Mouse (Mus musculus) forebrain, embryonic 13.5 days (tissue): Measurements from ENCODE around the gene Adamts10. TPM values are rescaled to one million over a fixed set of nuclear protein-coding genes. Genes with fewer than 3 reads are reported as not detected.

Experiments
- polyA plus RNA-seq: library from polyadenylated mRNA; unstranded; fragments of >200 nt; fragmentation: Nextera tagmentation; extraction: Ambion mirVana; gene quantifications from 2 replicates; pipeline ENCODE4 v1.2.1, GENCODE M21; 2015

The Adamts10 gene
- polyA plus RNA-seq, 1 experiment from 2014 or later: 36.5 TPM

Other genes starting within 250 kb of the Adamts10 start
- 15.3 and 16.7 TPM in 2 replicates for gene Zfp955b, start 234.7 kb upstream of the Adamts10 start, polyA plus RNA-seq
- 16.5 and 19.3 TPM in 2 replicates for gene Zfp81, start 165.3 kb upstream of the Adamts10 start, polyA plus RNA-seq
- 22.6 and 23.2 TPM in 2 replicates for gene Zfp101, start 129.6 kb upstream of the Adamts10 start, polyA plus RNA-seq
- not detected in 2 replicates for gene Actl9, start 91.3 kb upstream of the Adamts10 start, polyA plus RNA-seq
- gene Myo1f, start 31.5 kb downstream of the Adamts10 start, polyA plus RNA-seq: 1.0 and 1.4 TPM in 2 replicates
- gene Zfp414, start 104.9 kb downstream of the Adamts10 start, polyA plus RNA-seq: 56.5 and 62.4 TPM in 2 replicates
- gene Pram1, start 113.9 kb downstream of the Adamts10 start, polyA plus RNA-seq: 0.75 and 1.2 TPM in 2 replicates
- 349 and 356 TPM in 2 replicates for gene Hnrnpm, start 162.7 kb downstream of the Adamts10 start, polyA plus RNA-seq
- 52.2 and 56.5 TPM in 2 replicates for gene March2, start 194.5 kb downstream of the Adamts10 start, polyA plus RNA-seq
- gene Rab11b, start 236.3 kb downstream of the Adamts10 start, polyA plus RNA-seq: 433 and 441 TPM in 2 replicates